Mouse (Mus musculus) embryonic facial prominence, embryonic 14.5 days (tissue): ENCODE measurements around the gene Col26a1. TPM values are rescaled to one million over a fixed set of nuclear protein-coding genes. Genes with fewer than 3 reads are reported as not detected.
A peak's percentile ranks its signal among the peaks of the same experiment; 100 is the strongest.

Experiments used
- ATAC-seq: fragments of 200-750 bp; cut with Nextera tagmentation; 2 replicates; pipeline ENCODE4 v1.8.0; 2017; ENCODE audit warnings: low read depth, moderate number of reproducible peaks, moderate TSS enrichment
- DNase-seq: peaks from one replicate; pipeline ENCODE4 v3.0.0-alpha.2; 2015; ENCODE audit warnings: low spot score
- H3K27ac ChIP-seq: fragments of 300-500 bp; sonication (generic); replicated peaks from 2 replicates; pipeline ENCODE4 v1.5.1; 2014; ENCODE audit warnings: low read depth, mild to moderate bottlenecking, low read length, moderate library complexity
- H3K27me3 ChIP-seq: fragments of 300-500 bp; sonication (generic); replicated peaks from 2 replicates; pipeline ENCODE4 v1.6.1; 2014; ENCODE audit warnings: low read length; ENCODE audit not compliant: control insufficient read depth, insufficient read depth
- H3K36me3 ChIP-seq: fragments of 300-500 bp; sonication (generic); 2 replicates; pipeline ENCODE4 v1.6.1; 2014; ENCODE audit warnings: low read length, mixed read lengths; ENCODE audit not compliant: control insufficient read depth, insufficient read depth
- H3K4me1 ChIP-seq: fragments of 300-500 bp; sonication (generic); 2 replicates; pipeline ENCODE4 v1.6.1; 2014; ENCODE audit warnings: antibody characterized with exemption, low read length; ENCODE audit not compliant: control insufficient read depth, insufficient read depth
- H3K4me2 ChIP-seq: fragments of 300-500 bp; sonication (generic); 2 replicates; pipeline ENCODE4 v1.6.1; 2014; ENCODE audit warnings: low read depth, mild to moderate bottlenecking, low read length, moderate library complexity, mixed read lengths
- H3K4me3 ChIP-seq: fragments of 300-500 bp; sonication (generic); 2 replicates; pipeline ENCODE4 v1.5.1; 2014; ENCODE audit warnings: low read depth, mild to moderate bottlenecking, low read length
- H3K9ac ChIP-seq: fragments of 300-500 bp; sonication (generic); 2 replicates; pipeline ENCODE4 v1.6.1; 2014; ENCODE audit warnings: low read depth, mild to moderate bottlenecking, low read length, moderate library complexity, mixed read lengths
- H3K9me3 ChIP-seq: fragments of 300-500 bp; sonication (generic); 2 replicates; pipeline ENCODE4 v1.6.1; 2016; ENCODE audit warnings: low read length; ENCODE audit not compliant: control insufficient read depth
- WGBS: fragments of 180-500 bp; shearing (Covaris S2); extraction: QIAGEN DNeasy Blood & Tissue Kit; methylation state at CpG from one replicate; pipeline ENCODE4 v1.1.7; 2014; 5-methylcytosine and 5-hydroxymethylcytosine counted together
- polyA plus RNA-seq: library from polyadenylated mRNA; unstranded; fragments of >200 nt; fragmentation: Nextera tagmentation; extraction: Ambion mirVana; gene quantifications from 2 replicates; pipeline ENCODE4 v1.2.1, GENCODE M21; 2014

Gene Col26a1
- polyA plus RNA-seq, 1 experiment from 2014 or later, result 92.5 TPM

GRCm38 (mm10) chr5:136917613-136918242 lies 34.7 kb upstream of the Col26a1 start:
- DNase-seq (no peak), ATAC-seq (no peak)
- Histone ChIP-seq H3K4me1 (peaks cover 5% of the 10 kb centered on the region), H3K27ac (no peak overlapping the region), H3K9ac (no peak overlapping the region), H3K4me2 (no peak overlapping the region), H3K36me3 (peaks cover 11% of the 10 kb centered on the region; the same call in 1 of the 2 replicates), H3K4me3 (no peak overlapping the region), H3K9me3 (no peaks in the 10 kb centered on the region), H3K27me3 (no peaks in the 10 kb centered on the region)
- WGBS, result 90% methylated on average over 8 of the region's 8 CpGs

- no peaks in the 10 kb centered on the region for H3K9me3 ChIP-seq
- 76% methylated on average over 3 of the region's 3 CpGs for WGBS
- no peak overlapping the region for H3K27ac ChIP-seq
- H3K4me1 ChIP-seq, result no peaks in the 10 kb centered on the region
- no peaks in the 10 kb centered on the region for H3K27me3 ChIP-seq
- H3K4me2 ChIP-seq, result no peak overlapping the region
- H3K9ac ChIP-seq, result no peak overlapping the region
- H3K36me3 ChIP-seq, result peaks cover 27% of the 10 kb centered on the region
- DNase-seq, result no peak
- no peak for ATAC-seq
- no peak overlapping the region for H3K4me3 ChIP-seq
These were observed 31.2 kb upstream of the Col26a1 start for GRCm38 (mm10) chr5:136914183-136914582.

GRCm38 (mm10) chr5:136907991-136908857 lies 25.2 kb upstream of the Col26a1 start, which contains the start of gene Ift22:
Ift22 (plus strand) TSS chr5:136908150.
- no peaks in the 10 kb centered on the region for H3K9me3 ChIP-seq
- peak within 1 kb of the TSS; percentile 71 for H3K4me2 ChIP-seq
- H3K4me3 ChIP-seq, result peak within 1 kb of the TSS; percentile 65
- ATAC-seq, result peak; percentile 98
- no peaks in the 10 kb centered on the region for H3K27me3 ChIP-seq
- no peak within 1 kb of the TSS for H3K27ac ChIP-seq
- H3K36me3 ChIP-seq, result peaks cover 21% of the 10 kb centered on the region
- H3K4me1 ChIP-seq, result peaks cover 4% of the 10 kb centered on the region; the same call in 1 of the 2 replicates
- 9% methylated on average over 32 of the region's 32 CpGs for WGBS
- peak; percentile 95 for DNase-seq
- peak within 1 kb of the TSS; percentile 66 for H3K9ac ChIP-seq

- Histone ChIP-seq H3K4me1 (peaks cover 4% of the 10 kb centered on the region; the same call in 1 of the 2 replicates), H3K27me3 (no peaks in the 10 kb centered on the region), H3K4me3 (peak overlapping the region; percentile 65), H3K4me2 (peak overlapping the region; percentile 71), H3K9me3 (no peaks in the 10 kb centered on the region), H3K9ac (peak overlapping the region; percentile 66), H3K36me3 (peaks cover 14% of the 10 kb centered on the region), H3K27ac (no peak overlapping the region)
- peak; percentile 16; the same call in 1 of the 2 replicates for ATAC-seq
- WGBS, result 42% methylated on average over 9 of the region's 9 CpGs
- no peak for DNase-seq
These were observed 24.6 kb upstream of the Col26a1 start for GRCm38 (mm10) chr5:136907587-136907986.

GRCm38 (mm10) chr5:136905630-136906029 lies 22.6 kb upstream of the Col26a1 start:
- Histone ChIP-seq H3K9me3 (no peaks in the 10 kb centered on the region), H3K9ac (no peak overlapping the region), H3K4me3 (no peak overlapping the region), H3K36me3 (no peaks in the 10 kb centered on the region), H3K4me2 (no peak overlapping the region), H3K27ac (no peak overlapping the region), H3K4me1 (peaks cover 4% of the 10 kb centered on the region; the same call in 1 of the 2 replicates), H3K27me3 (no peaks in the 10 kb centered on the region)
- DNase-seq (no peak), ATAC-seq (no peak)
- WGBS, result 55% methylated on average over 7 of the region's 7 CpGs

- Histone ChIP-seq H3K4me3 (no peak overlapping the region), H3K27me3 (no peaks in the 10 kb centered on the region), H3K4me2 (no peak overlapping the region), H3K9ac (no peak overlapping the region), H3K27ac (no peak overlapping the region), H3K36me3 (no peaks in the 10 kb centered on the region), H3K9me3 (no peaks in the 10 kb centered on the region), H3K4me1 (peaks cover 11% of the 10 kb centered on the region; the same call in 1 of the 2 replicates)
- WGBS, result 66% methylated on average over 3 of the region's 3 CpGs
- DNase-seq (no peak), ATAC-seq (no peak)
These were observed 21.6 kb upstream of the Col26a1 start for GRCm38 (mm10) chr5:136904621-136905020.

GRCm38 (mm10) chr5:136895529-136895963 lies 12.5 kb upstream of the Col26a1 start:
- peak; percentile 80 for ATAC-seq

GRCm38 (mm10) chr5:136894840-136895528 lies 12.0 kb upstream of the Col26a1 start:
- H3K36me3 ChIP-seq, result no peaks in the 10 kb centered on the region
- H3K27ac ChIP-seq, result peak overlapping the region; percentile 83
- H3K9ac ChIP-seq, result 0 out of 2 replicates have a peak overlapping the region, but pooled peaks have one; percentile 31
- H3K27me3 ChIP-seq, result no peaks in the 10 kb centered on the region
- DNase-seq, result peak; percentile 65
- H3K4me3 ChIP-seq, result 0 out of 2 replicates have a peak overlapping the region, but pooled peaks have one; percentile 11
- peak; percentile 74 for ATAC-seq
- no peaks in the 10 kb centered on the region for H3K9me3 ChIP-seq
- H3K4me2 ChIP-seq, result peak overlapping the region; percentile 31
- H3K4me1 ChIP-seq, result peaks cover 2% of the 10 kb centered on the region; the same call in 1 of the 2 replicates
- WGBS, result 30% methylated on average over 25 of the region's 25 CpGs

More at GRCm38 (mm10) chr5:136895529-136895963, 12.5 kb upstream of the Col26a1 start:
- 0 out of 2 replicates have a peak overlapping the region, but pooled peaks have one; percentile 31 for H3K9ac ChIP-seq
- H3K4me3 ChIP-seq, result 0 out of 2 replicates have a peak overlapping the region, but pooled peaks have one; percentile 11
- DNase-seq, result peak; percentile 83
- H3K4me1 ChIP-seq, result peaks cover 6% of the 10 kb centered on the region; the same call in 1 of the 2 replicates
- 36% methylated on average over 10 of the region's 10 CpGs for WGBS
- H3K4me2 ChIP-seq, result peak overlapping the region; percentile 31
- no peaks in the 10 kb centered on the region for H3K36me3 ChIP-seq
- H3K9me3 ChIP-seq, result no peaks in the 10 kb centered on the region
- peak overlapping the region; percentile 83 for H3K27ac ChIP-seq
- H3K27me3 ChIP-seq, result no peaks in the 10 kb centered on the region
